Mouse (Mus musculus) liver, embryonic 12.5 days (tissue): ENCODE results near the gene Svs3b. TPM values are rescaled to one million over a fixed set of nuclear protein-coding genes. Genes with fewer than 3 reads are reported as not detected.

Experiments
- polyA plus RNA-seq: library from polyadenylated mRNA; unstranded; fragments of >200 nt; fragmentation: Nextera tagmentation; extraction: Ambion mirVana; gene quantifications from 2 replicates; pipeline ENCODE4 v1.2.1, GENCODE M21; 2016

The Svs3b gene
- polyA plus RNA-seq, 1 experiment from 2014 or later, result not detected

Other genes with a start within 250 kb of the Svs3b start
- 0.17 and 0.31 TPM in 2 replicates for gene Pabpc1l, start 231.2 kb downstream of the Svs3b start, polyA plus RNA-seq
- gene Stk4, start 186.3 kb downstream of the Svs3b start, polyA plus RNA-seq, result 20.7 and 21.0 TPM in 2 replicates
- 32.4 TPM in 2 replicates for gene Tomm34, start 185.5 kb downstream of the Svs3b start, polyA plus RNA-seq
- gene Kcns1, start 85.5 kb downstream of the Svs3b start, polyA plus RNA-seq, result not detected in 2 replicates
- gene Wfdc5, start 73.9 kb downstream of the Svs3b start, polyA plus RNA-seq, result not detected in 2 replicates
- not detected in 2 replicates for gene Wfdc12, start 66.0 kb downstream of the Svs3b start, polyA plus RNA-seq
- not detected in 2 replicates for gene Wfdc15a, start 56.5 kb downstream of the Svs3b start, polyA plus RNA-seq
- gene Wfdc15b, start 35.0 kb downstream of the Svs3b start, polyA plus RNA-seq, result 0.30 TPM in 1 of 2 replicates, not detected in the other
- not detected in 2 replicates for gene Svs2, start 18.2 kb downstream of the Svs3b start, polyA plus RNA-seq
- gene Svs4, start 21.8 kb upstream of the Svs3b start, polyA plus RNA-seq, result not detected in 2 replicates
- gene Svs3a, start 32.6 kb upstream of the Svs3b start, polyA plus RNA-seq, result not detected in 2 replicates
- not detected in 2 replicates for gene Svs6, start 60.1 kb upstream of the Svs3b start, polyA plus RNA-seq
- gene Svs5, start 76.1 kb upstream of the Svs3b start, polyA plus RNA-seq, result not detected in 2 replicates
- gene Slpi, start 132.5 kb upstream of the Svs3b start, polyA plus RNA-seq, result 12.1 and 14.1 TPM in 2 replicates
- not detected in 2 replicates for gene Rbpjl, start 146.5 kb upstream of the Svs3b start, polyA plus RNA-seq
- 0.28 and 0.41 TPM in 2 replicates for gene Matn4, start 148.5 kb upstream of the Svs3b start, polyA plus RNA-seq
- gene Sdc4, start 187.2 kb upstream of the Svs3b start, polyA plus RNA-seq, result 31.3 and 31.8 TPM in 2 replicates
- 36.1 and 37.9 TPM in 2 replicates for gene Sys1, start 200.3 kb upstream of the Svs3b start, polyA plus RNA-seq
- 4.7 and 5.2 TPM in 2 replicates for gene Gm20458, start 204.3 kb upstream of the Svs3b start, polyA plus RNA-seq
- not detected in 2 replicates for gene Trp53tg5, start 217.1 kb upstream of the Svs3b start, polyA plus RNA-seq
- gene Dbndd2, start 229.5 kb upstream of the Svs3b start, polyA plus RNA-seq, result 0.94 and 1.7 TPM in 2 replicates
- gene Pigt, start 240.9 kb upstream of the Svs3b start, polyA plus RNA-seq, result 29.7 and 30.3 TPM in 2 replicates